Mouse (Mus musculus): ENCODE data around the gene Paip2b. TPM values are rescaled to one million over a fixed set of nuclear protein-coding genes. Genes with fewer than 3 reads are reported as not detected.
A peak's percentile ranks its signal among the peaks of the same experiment; 100 is the strongest.
"Not testable (repeated sequence)": the region's sequence is repeated elsewhere in the genome, so short reads cannot be mapped to it uniquely, and the experiment has no call there.

Paip2b gene
- polyA plus RNA-seq, 1 experiment from 2014 or later, result 22.4 TPM

DNA sequence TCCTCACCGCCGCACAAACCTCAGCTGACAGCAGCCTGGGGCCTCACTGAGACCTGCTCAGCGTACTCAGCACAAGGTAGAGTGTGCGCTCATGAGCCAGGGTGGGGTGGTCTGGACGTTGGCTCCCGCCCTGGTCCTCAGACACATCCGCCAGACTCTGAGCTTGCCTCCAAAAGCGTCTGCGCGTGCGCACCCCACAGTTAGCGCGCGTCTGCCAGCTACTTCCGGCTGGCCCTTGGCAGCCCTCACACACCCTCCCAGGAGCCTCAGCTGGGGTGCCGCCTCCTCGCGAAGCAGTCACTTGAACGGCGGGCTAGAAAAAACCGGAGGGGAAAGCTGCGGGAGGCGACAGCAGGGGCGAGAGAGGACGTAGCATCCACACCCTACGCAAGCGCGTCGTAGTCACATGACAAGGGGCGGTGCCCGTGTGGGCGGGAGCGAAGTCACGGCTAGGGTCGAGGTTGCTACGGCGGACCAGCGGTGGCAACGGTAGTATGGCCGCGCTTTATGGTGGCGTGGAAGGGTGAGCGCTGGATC is 36.7 kb downstream of the Paip2b start, which contains the start of gene Nagk:
Nagk (plus strand) TSS at position 223 of the 537 bp plus-strand sequence.
- peak within 1 kb of the TSS; percentile 92 for H3K27ac ChIP-seq
- peak within 1 kb of the TSS; percentile 89 for H3K4me2 ChIP-seq (replicated peaks)
- peak; percentile 96 for ATAC-seq (ENCODE audit: low FRiP score, low read depth)
- H3K4me3 ChIP-seq, result peak within 1 kb of the TSS; percentile 80
- H3K36me3 ChIP-seq, result peaks cover 6% of the 10 kb centered on the region; the same call in 1 of the 2 replicates
- H3K4me1 ChIP-seq, result peaks cover 6% of the 10 kb centered on the region
- peak within 1 kb of the TSS; percentile 84 for H3K9ac ChIP-seq
- no peaks in the 10 kb centered on the region for H3K27me3 ChIP-seq (replicated peaks)
- no peaks in the 10 kb centered on the region for H3K9me3 ChIP-seq
- WGBS, result under 1% methylated on average over 43 of the region's 43 CpGs

DNA sequence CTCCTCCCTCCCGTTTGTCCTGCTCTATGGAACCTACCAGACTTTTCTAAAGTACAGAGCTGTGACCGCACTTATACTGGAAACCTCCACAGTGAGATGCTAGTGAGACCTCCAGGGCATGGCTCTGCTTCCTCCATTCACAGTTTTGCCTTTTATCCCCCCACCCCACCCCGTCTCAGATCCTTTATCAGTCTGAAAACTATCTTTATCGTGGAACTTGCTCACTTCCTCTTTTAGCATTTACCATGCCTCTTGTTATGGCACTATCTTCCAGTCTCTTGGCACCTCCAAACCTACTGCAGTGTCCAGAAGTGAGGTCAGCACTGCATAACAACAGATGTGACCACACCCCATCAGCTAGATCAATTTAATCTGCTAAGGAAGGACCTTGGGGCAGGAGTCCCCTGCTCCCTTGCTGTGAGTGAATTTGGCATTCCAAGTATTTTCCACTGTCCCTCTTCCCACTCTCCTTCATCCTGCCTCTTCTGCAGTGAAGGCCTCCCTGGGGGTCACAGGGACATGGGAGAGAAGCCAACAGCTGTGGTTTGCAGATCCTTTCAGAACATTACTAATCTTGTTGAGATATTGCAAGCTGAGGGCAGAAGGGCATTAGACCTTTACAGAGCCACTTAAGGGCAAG is 40.2 kb downstream of the Paip2b start:
- no peak overlapping the region for H3K4me2 ChIP-seq (replicated peaks)

DNA sequence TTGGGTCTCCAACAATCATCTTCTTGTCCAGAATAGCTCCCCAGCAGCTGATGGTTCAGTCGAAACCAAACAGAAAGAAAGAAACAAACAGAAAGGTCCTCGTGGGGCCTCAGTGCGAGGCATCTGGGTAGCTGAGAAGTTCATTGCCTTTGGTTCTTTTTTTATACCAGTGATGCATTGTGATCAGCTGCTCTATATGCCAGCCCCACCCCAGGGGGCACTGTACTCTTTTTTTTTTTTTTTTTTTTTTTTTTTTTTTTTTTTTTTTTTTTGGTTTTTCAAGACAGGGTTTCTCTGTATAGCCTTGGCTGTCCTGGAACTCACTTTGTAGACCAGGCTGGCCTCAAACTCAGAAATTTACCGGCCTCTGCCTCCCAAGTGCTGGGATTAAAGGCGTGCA is 41.0 kb downstream of the Paip2b start:
- H3K36me3 ChIP-seq; ATAC-seq (ENCODE audit: low FRiP score, low read depth); H3K4me2 ChIP-seq (replicated peaks); H3K9ac ChIP-seq; H3K27ac ChIP-seq; H3K4me3 ChIP-seq; H3K27me3 ChIP-seq (replicated peaks); H3K9me3 ChIP-seq: not testable (repeated sequence)
- peaks cover 18% of the 10 kb centered on the region for H3K4me1 ChIP-seq
- WGBS, result 79% methylated on average over 5 of the region's 5 CpGs

More for the DNA sequence above, 40.2 kb downstream of the Paip2b start:
- H3K27me3 ChIP-seq (replicated peaks), result no peaks in the 10 kb centered on the region
- H3K4me1 ChIP-seq, result peaks cover 18% of the 10 kb centered on the region
- H3K36me3 ChIP-seq, result no peaks in the 10 kb centered on the region
- H3K9me3 ChIP-seq, result no peaks in the 10 kb centered on the region
- 72% methylated on average over 4 of the region's 4 CpGs for WGBS
- H3K9ac ChIP-seq, result no peak overlapping the region
- H3K4me3 ChIP-seq, result no peak overlapping the region
- no peak overlapping the region for H3K27ac ChIP-seq
- no peak for ATAC-seq (ENCODE audit: low FRiP score, low read depth)

DNA sequence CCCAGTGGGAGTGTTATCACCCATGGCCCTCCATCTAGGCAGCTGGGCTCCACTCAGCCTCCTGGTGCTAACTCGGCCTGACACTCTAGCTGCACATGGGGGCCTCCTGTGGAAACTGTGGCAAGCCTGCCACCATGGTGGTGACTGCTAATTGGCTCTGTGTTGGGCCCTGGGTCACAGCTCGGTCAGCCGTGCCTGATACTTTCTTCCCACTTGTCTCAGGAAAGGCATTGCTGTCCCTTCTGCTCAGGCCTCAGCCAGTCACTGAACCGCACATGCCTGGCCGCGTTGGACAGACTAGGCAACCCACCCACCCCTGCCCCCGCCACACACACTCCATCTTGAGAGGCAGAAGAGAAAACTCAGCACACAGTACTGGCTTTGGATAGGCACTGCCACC is 43.0 kb downstream of the Paip2b start:
- peak; percentile 71; the same call in 1 of the 2 replicates for ATAC-seq (ENCODE audit: low FRiP score, low read depth)
- Histone ChIP-seq H3K27me3 (replicated peaks) (no peaks in the 10 kb centered on the region), H3K27ac (no peak overlapping the region), H3K4me2 (replicated peaks) (no peak overlapping the region), H3K4me1 (peaks cover 12% of the 10 kb centered on the region), H3K9me3 (no peaks in the 10 kb centered on the region), H3K36me3 (no peaks in the 10 kb centered on the region), H3K9ac (no peak overlapping the region), H3K4me3 (no peak overlapping the region)
- 38% methylated on average over 7 of the region's 7 CpGs for WGBS

DNA sequence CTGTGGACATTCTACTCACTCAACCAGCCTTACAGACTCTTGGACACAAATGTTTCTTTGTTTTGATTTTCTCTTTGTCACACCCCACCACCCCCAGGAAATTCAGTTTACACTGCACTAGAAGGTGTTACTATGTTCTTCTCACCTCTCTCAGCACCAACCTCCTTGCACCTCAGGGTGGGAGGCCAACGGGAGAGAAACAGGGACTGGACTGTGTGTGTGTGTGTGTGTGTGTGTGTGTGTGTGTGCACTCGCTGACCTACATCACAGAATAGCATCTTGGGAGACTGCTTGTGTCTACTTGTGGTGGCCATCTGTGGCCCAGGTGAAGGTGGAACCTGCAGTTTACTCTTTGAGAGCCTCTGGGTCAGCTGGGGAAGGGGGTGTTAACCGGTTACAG is 45.1 kb downstream of the Paip2b start:
- no peaks in the 10 kb centered on the region for H3K36me3 ChIP-seq
- no peak overlapping the region for H3K9ac ChIP-seq
- no peak for ATAC-seq (ENCODE audit: low FRiP score, low read depth)
- no peak overlapping the region for H3K4me2 ChIP-seq (replicated peaks)
- H3K27me3 ChIP-seq (replicated peaks), result no peaks in the 10 kb centered on the region
- H3K4me3 ChIP-seq, result no peak overlapping the region
- peaks cover 12% of the 10 kb centered on the region for H3K4me1 ChIP-seq
- no peaks in the 10 kb centered on the region for H3K9me3 ChIP-seq
- no peak overlapping the region for H3K27ac ChIP-seq
- 76% methylated on average over 3 of the region's 3 CpGs for WGBS

DNA sequence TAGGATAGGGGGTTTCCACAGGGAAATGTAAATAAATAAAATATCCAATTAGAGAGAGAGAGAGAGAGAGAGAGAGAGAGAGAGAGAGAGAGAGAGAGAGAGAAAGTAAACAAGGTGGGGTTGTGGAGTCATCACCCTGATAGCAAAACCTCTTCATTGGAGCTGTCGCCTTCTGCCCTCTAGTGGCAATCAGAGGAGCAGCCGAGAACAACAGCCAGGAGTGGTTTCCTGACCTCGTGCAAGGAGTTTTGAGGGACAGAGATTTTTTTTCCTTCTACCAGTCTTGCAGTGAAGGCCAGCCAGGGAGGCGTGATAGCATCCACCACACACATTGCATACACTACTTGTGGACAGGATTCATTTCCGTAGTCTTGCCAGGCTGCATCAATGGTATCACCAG is 52.5 kb downstream of the Paip2b start:
- WGBS, result 8% methylated on average over 5 of the region's 5 CpGs
- Histone ChIP-seq H3K4me1 (peaks cover 12% of the 10 kb centered on the region), H3K9me3 (no peaks in the 10 kb centered on the region), H3K27ac (no peak overlapping the region), H3K9ac (no peak overlapping the region), H3K4me3 (no peak overlapping the region), H3K27me3 (replicated peaks) (no peaks in the 10 kb centered on the region), H3K4me2 (replicated peaks) (no peak overlapping the region), H3K36me3 (no peaks in the 10 kb centered on the region)
- no peak for ATAC-seq (ENCODE audit: low FRiP score, low read depth)

DNA sequence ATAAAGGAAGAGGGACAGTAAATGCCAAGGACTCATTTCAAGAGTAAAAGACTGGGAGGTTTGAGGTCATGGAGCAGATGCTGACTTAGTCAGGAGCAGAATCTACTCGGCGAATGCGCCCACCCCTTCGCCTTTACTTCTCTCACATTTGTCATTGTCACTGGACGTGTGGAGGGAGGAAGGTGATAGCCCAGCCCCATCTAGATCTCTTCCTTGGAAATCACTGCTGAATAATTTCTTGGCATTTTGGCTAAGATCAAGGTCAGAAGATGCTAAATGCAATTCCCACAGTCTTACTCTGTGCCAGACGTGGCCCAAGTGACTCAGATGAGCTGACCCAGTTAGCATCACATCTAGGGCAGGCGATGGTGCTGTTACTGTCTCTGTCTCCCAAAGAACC is 53.2 kb downstream of the Paip2b start:
- no peak for ATAC-seq (ENCODE audit: low FRiP score, low read depth)
- Histone ChIP-seq H3K36me3 (peaks cover 2% of the 10 kb centered on the region; the same call in 1 of the 2 replicates), H3K27me3 (replicated peaks) (no peaks in the 10 kb centered on the region), H3K4me1 (peaks cover 19% of the 10 kb centered on the region), H3K4me3 (no peak overlapping the region), H3K9ac (no peak overlapping the region), H3K27ac (no peak overlapping the region), H3K4me2 (replicated peaks) (no peak overlapping the region), H3K9me3 (no peaks in the 10 kb centered on the region)
- 83% methylated on average over 7 of the region's 7 CpGs for WGBS

DNA sequence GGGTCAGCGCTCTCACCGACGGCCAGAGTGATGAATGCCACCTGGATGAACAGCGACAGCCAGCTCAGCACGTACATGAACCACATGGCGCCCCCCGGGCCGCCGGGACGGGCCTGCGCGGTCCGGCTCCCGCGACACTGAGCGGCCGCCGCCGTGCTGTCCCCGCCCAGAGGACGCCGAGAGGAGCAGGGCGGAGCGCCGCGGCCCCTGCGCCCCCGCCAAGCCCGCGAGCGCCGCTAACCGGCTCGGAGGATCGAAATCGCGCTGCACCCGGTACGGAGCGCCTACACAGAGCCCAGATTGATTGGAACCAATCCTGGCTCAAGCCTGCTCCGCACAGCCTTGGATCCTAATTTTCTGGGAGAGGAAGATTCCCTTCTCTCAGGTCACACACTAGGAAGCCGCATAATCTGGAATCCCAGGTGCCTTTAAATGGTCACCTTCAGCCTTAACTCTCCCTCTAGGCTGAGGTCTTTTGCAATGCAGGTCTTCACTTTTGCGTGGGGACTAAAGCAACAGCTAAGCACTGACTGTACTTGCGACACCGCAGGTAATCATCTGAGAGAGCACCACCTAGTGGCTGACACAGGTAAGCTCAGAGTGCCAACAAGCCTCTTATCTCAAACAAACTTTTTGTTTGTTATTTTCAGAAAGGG is 55.8 kb downstream of the Paip2b start, which contains the start of gene Tex261:
Tex261 (minus strand) TSS at position 176 of the 656 bp plus-strand sequence.
- H3K4me1 ChIP-seq, result peaks cover 19% of the 10 kb centered on the region
- H3K4me2 ChIP-seq (replicated peaks), result peak within 1 kb of the TSS; percentile 89
- no peak within 1 kb of the TSS; the same call in 1 of the 2 replicates for H3K27ac ChIP-seq
- H3K27me3 ChIP-seq (replicated peaks), result no peaks in the 10 kb centered on the region
- H3K36me3 ChIP-seq, result peaks cover 23% of the 10 kb centered on the region
- H3K9ac ChIP-seq, result peak within 1 kb of the TSS; percentile 90
- peak; percentile 95 for ATAC-seq (ENCODE audit: low FRiP score, low read depth)
- under 1% methylated on average over 45 of the region's 45 CpGs for WGBS
- peak within 1 kb of the TSS; percentile 80 for H3K4me3 ChIP-seq
- H3K9me3 ChIP-seq, result no peaks in the 10 kb centered on the region

DNA sequence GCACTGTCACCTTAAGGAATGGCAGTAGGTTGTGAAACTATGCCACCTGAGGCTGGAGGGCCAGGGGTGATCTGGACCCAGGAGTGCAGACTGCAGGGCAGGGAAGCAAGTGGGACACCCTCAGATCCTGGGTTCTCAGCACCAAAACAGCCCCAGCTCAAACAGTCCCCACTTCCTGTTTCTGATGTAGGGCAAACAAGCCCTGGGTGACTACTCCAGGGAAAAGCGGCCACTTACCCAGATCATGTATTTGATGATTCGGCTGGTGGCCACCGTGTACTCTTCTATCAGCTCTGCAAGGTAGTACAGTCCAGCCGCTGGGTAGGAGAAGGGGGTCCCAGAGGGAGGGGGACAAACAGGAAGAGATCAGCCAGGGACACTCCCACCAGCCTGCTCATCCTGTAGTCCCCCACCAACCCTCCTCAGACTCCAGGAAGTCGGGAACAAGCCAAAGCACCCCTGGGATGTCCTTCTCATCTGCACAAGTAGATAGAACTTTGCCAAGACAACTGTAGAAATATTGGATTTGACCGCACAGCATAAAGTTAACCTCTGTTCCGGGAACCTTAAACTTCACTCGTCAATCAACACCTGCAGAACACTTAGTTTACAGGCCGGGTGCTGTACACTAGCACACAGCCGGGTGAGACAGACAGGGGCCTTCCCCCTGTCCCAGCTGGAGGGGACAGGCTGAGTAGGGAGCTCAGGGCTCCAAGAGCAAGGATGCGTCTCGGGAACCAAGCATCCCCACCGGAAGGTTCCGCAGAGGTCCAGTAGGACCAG is 56.6 kb downstream of the Paip2b start:
- H3K4me1 ChIP-seq, result peaks cover 19% of the 10 kb centered on the region
- no peaks in the 10 kb centered on the region for H3K9me3 ChIP-seq
- peak overlapping the region; percentile 80 for H3K4me3 ChIP-seq
- peak overlapping the region; percentile 89 for H3K4me2 ChIP-seq (replicated peaks)
- peak; percentile 64 for ATAC-seq (ENCODE audit: low FRiP score, low read depth)
- H3K27ac ChIP-seq, result no peak overlapping the region
- H3K36me3 ChIP-seq, result peaks cover 29% of the 10 kb centered on the region
- no peaks in the 10 kb centered on the region for H3K27me3 ChIP-seq (replicated peaks)
- 3% methylated on average over 14 of the region's 14 CpGs for WGBS
- H3K9ac ChIP-seq, result peak overlapping the region; percentile 90

DNA sequence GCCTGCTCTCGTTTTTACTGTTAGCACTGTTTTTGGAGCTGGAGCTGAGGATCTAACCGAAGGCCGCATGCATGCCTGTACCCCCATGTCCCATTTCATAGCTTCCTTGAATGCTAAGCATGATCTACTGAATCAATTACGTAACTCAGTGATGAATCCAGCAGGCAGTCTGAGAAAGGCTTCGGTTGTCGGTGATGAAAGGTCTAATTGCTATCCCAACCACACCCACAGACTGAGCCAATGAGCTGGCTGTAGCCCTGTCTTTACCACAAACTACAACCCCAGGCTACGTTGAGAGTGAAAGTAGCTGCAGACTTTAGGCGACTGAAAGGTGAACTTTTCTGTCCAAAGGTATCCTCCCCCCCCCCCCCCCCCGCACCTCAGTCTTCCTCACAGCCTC is 57.4 kb downstream of the Paip2b start:
- Histone ChIP-seq H3K9me3 (no peaks in the 10 kb centered on the region), H3K4me3 (peak overlapping the region; percentile 80; the same call in 1 of the 2 replicates), H3K4me1 (peaks cover 19% of the 10 kb centered on the region), H3K36me3 (peaks cover 36% of the 10 kb centered on the region), H3K4me2 (replicated peaks) (peak overlapping the region; percentile 89), H3K27me3 (replicated peaks) (no peaks in the 10 kb centered on the region), H3K27ac (no peak overlapping the region), H3K9ac (peak overlapping the region; percentile 90; the same call in 1 of the 2 replicates)
- no peak for ATAC-seq (ENCODE audit: low FRiP score, low read depth)
- WGBS, result 53% methylated on average over 9 of the region's 9 CpGs

DNA sequence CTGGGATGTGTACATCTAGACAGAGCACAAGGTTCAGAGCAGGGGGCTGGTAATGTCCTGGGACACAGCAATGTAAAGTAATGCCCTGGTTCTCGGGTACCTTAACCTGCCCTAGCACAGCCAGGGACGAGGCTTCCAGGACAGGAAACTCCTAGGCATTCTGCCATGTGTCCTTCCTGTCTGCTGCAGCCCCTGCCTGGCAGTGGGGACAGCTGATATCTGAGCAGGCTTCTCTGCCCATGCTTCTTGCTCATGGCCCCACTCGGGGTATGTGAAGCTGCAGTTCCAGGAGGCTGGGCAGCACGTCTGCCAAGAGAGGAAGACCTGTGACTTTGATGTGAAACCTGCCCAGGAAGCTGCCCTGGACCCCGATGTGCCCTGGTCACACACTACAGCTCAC is 63.1 kb downstream of the Paip2b start:
- no peak for ATAC-seq (ENCODE audit: low FRiP score, low read depth)
- Histone ChIP-seq H3K4me1 (peaks cover 2% of the 10 kb centered on the region; the same call in 1 of the 2 replicates), H3K27ac (no peak overlapping the region), H3K36me3 (peaks cover 42% of the 10 kb centered on the region), H3K4me3 (no peak overlapping the region), H3K9me3 (no peaks in the 10 kb centered on the region), H3K9ac (no peak overlapping the region), H3K4me2 (replicated peaks) (no peak overlapping the region), H3K27me3 (replicated peaks) (peaks cover 11% of the 10 kb centered on the region)
- WGBS, result 89% methylated on average over 5 of the region's 5 CpGs

DNA sequence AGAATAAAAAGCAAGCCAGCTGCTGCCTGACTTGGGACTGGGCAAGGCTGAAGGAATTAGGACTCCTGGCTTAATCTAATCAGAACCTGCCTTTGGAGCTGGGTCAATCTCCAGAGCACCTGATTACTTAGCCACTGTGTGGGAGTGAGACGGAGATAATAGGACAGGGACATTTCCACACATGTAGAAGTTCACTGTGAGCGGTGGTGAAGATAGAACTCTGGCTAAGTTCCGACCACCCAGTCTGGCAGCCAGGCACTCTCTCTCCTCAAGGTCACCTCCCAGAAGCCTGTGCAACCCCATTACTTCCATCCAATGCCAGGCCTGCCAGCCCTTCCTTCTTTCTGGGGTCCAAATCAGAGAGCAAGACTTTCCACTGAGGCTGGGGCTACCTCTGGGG is 64.6 kb downstream of the Paip2b start:
- H3K27ac ChIP-seq, result no peak overlapping the region
- no peak overlapping the region for H3K9ac ChIP-seq
- no peak overlapping the region for H3K4me3 ChIP-seq
- H3K27me3 ChIP-seq (replicated peaks), result peaks cover 26% of the 10 kb centered on the region
- H3K4me2 ChIP-seq (replicated peaks), result no peak overlapping the region
- 97% methylated on average over 3 of the region's 3 CpGs for WGBS
- no peaks in the 10 kb centered on the region for H3K9me3 ChIP-seq
- ATAC-seq (ENCODE audit: low FRiP score, low read depth), result no peak
- H3K36me3 ChIP-seq, result peaks cover 31% of the 10 kb centered on the region
- H3K4me1 ChIP-seq, result peaks cover 8% of the 10 kb centered on the region

All from neural tube, embryonic 12.5 days (tissue).